Mouse (Mus musculus): Measurements from ENCODE around the gene Gsta4. TPM values are rescaled to one million over a fixed set of nuclear protein-coding genes. Genes with fewer than 3 reads are reported as not detected.

Gsta4 gene
- polyA plus RNA-seq, 1 experiment from 2014 or later: 43.1 TPM

Other genes with a start within 250 kb of the Gsta4 start
- gene Gcm1, start 130.8 kb upstream of the Gsta4 start, polyA plus RNA-seq (2014; fragmentation: Nextera tagmentation; extraction: Ambion mirVana): not detected in 2 replicates
- gene Fbxo9, start 73.7 kb upstream of the Gsta4 start, polyA plus RNA-seq (2014; fragmentation: Nextera tagmentation; extraction: Ambion mirVana): 35.3 and 43.0 TPM in 2 replicates
- 25.7 TPM in 2 replicates for gene Ick, start 73.6 kb upstream of the Gsta4 start, polyA plus RNA-seq (2014; fragmentation: Nextera tagmentation; extraction: Ambion mirVana)
- gene Gsta1, start 47.9 kb downstream of the Gsta4 start, polyA plus RNA-seq (2014; fragmentation: Nextera tagmentation; extraction: Ambion mirVana): 1.2 and 3.1 TPM in 2 replicates
- 1.1 and 1.7 TPM in 2 replicates for gene Gm3776, start 74.4 kb downstream of the Gsta4 start, polyA plus RNA-seq (2014; fragmentation: Nextera tagmentation; extraction: Ambion mirVana)
- gene Gm10639, start 107.1 kb downstream of the Gsta4 start, polyA plus RNA-seq (2014; fragmentation: Nextera tagmentation; extraction: Ambion mirVana): not detected in 2 replicates
- not detected in 2 replicates for gene Omt2a, start 132.0 kb downstream of the Gsta4 start, polyA plus RNA-seq (2014; fragmentation: Nextera tagmentation; extraction: Ambion mirVana)
- gene Omt2b, start 144.8 kb downstream of the Gsta4 start, polyA plus RNA-seq (2014; fragmentation: Nextera tagmentation; extraction: Ambion mirVana): not detected in 2 replicates
- gene Gsta2, start 173.0 kb downstream of the Gsta4 start, polyA plus RNA-seq (2014; fragmentation: Nextera tagmentation; extraction: Ambion mirVana): 0.74 and 2.9 TPM in 2 replicates
- gene Dppa5a, start 185.4 kb downstream of the Gsta4 start, polyA plus RNA-seq (2014; fragmentation: Nextera tagmentation; extraction: Ambion mirVana): not detected in 2 replicates
- 0.24 and 0.40 TPM in 2 replicates for gene Ooep, start 196.0 kb downstream of the Gsta4 start, polyA plus RNA-seq (2014; fragmentation: Nextera tagmentation; extraction: Ambion mirVana)
- 0.54 and 0.86 TPM in 2 replicates for gene Ddx43, start 213.0 kb downstream of the Gsta4 start, polyA plus RNA-seq (2014; fragmentation: Nextera tagmentation; extraction: Ambion mirVana)

All from intestine, embryonic 14.5 days (tissue).